Mouse (Mus musculus): ENCODE data around the gene Zdhhc11.
"Not testable (repeated sequence)": the region's sequence is repeated elsewhere in the genome, so short reads cannot be mapped to it uniquely, and the experiment has no call there.

Gene Zdhhc11

GRCm38 (mm10) chr13:74006881-74007280 lies 43.2 kb downstream of the Zdhhc11 start:
- not testable (repeated sequence) for DNase-seq (ENCODE audit: low spot score)

GRCm38 (mm10) chr13:74008216-74008615 lies 44.6 kb downstream of the Zdhhc11 start:
- DNase-seq (ENCODE audit: low spot score) = not testable (repeated sequence)

GRCm38 (mm10) chr13:74008948-74009718 lies 45.5 kb downstream of the Zdhhc11 start, which contains the start of gene Tppp:
Tppp (plus strand) TSS chr13:74009407.
- DNase-seq (ENCODE audit: low spot score) = peak; percentile 96

GRCm38 (mm10) chr13:74009791-74010614 lies 46.4 kb downstream of the Zdhhc11 start:
- DNase-seq (ENCODE audit: low spot score) = peak; percentile 72

GRCm38 (mm10) chr13:74010678-74011077 lies 47.0 kb downstream of the Zdhhc11 start:
- DNase-seq (ENCODE audit: low spot score) = no peak

- DNase-seq (ENCODE audit: low spot score) = no peak
Measured at GRCm38 (mm10) chr13:74015908-74016307, 52.3 kb downstream of the Zdhhc11 start.

- DNase-seq (ENCODE audit: low spot score) = no peak
Measured at GRCm38 (mm10) chr13:74017426-74017825, 53.8 kb downstream of the Zdhhc11 start.

GRCm38 (mm10) chr13:74019006-74019405 lies 55.4 kb downstream of the Zdhhc11 start:
- not testable (repeated sequence) for DNase-seq (ENCODE audit: low spot score)

GRCm38 (mm10) chr13:74025151-74026081 lies 61.8 kb downstream of the Zdhhc11 start:
- peak; percentile 66 for DNase-seq (ENCODE audit: low spot score)

GRCm38 (mm10) chr13:74026215-74026614 lies 62.6 kb downstream of the Zdhhc11 start:
- DNase-seq (ENCODE audit: low spot score) = peak; percentile 69

GRCm38 (mm10) chr13:74028116-74028515 lies 64.5 kb downstream of the Zdhhc11 start:
- no peak for DNase-seq (ENCODE audit: low spot score)

GRCm38 (mm10) chr13:74029013-74029412 lies 65.4 kb downstream of the Zdhhc11 start:
- DNase-seq (ENCODE audit: low spot score) = no peak

GRCm38 (mm10) chr13:74030691-74031090 lies 67.0 kb downstream of the Zdhhc11 start:
- no peak for DNase-seq (ENCODE audit: low spot score)

- DNase-seq (ENCODE audit: low spot score) = no peak
Measured at GRCm38 (mm10) chr13:74031133-74031532, 67.5 kb downstream of the Zdhhc11 start.

- no peak for DNase-seq (ENCODE audit: low spot score)
Measured at GRCm38 (mm10) chr13:74034756-74035155, 71.1 kb downstream of the Zdhhc11 start.

GRCm38 (mm10) chr13:74035776-74036175 lies 72.1 kb downstream of the Zdhhc11 start:
- no peak for DNase-seq (ENCODE audit: low spot score)

- DNase-seq (ENCODE audit: low spot score) = no peak
Measured at GRCm38 (mm10) chr13:74039926-74040325, 76.3 kb downstream of the Zdhhc11 start.
